Mouse (Mus musculus): ENCODE data around the gene Cspg4. TPM values are rescaled to one million over a fixed set of nuclear protein-coding genes. Genes with fewer than 3 reads are reported as not detected.
"Not testable (repeated sequence)": the region's sequence is repeated elsewhere in the genome, so short reads cannot be mapped to it uniquely, and the experiment has no call there.

Cspg4 gene
- polyA plus RNA-seq, 1 experiment from 2014 or later: 4.1 TPM

GRCm38 (mm10) chr9:56929496-56929895 lies 64.7 kb downstream of the Cspg4 start:
- H3K27me3 ChIP-seq (ENCODE audit: control insufficient read depth, insufficient read depth, low read length): no peaks in the 10 kb centered on the region; the same call in 1 of the 2 replicates
- DNase-seq (no peak), ATAC-seq (ENCODE audit: low FRiP score, low TSS enrichment) (no peak)
- H3K27ac ChIP-seq (replicated peaks; ENCODE audit: low read depth, low read length): no peak overlapping the region
- no peak overlapping the region for H3K9ac ChIP-seq (replicated peaks; ENCODE audit: low read length)
- H3K4me1 ChIP-seq (ENCODE audit: control insufficient read depth, insufficient read depth, low read length): peaks cover 20% of the 10 kb centered on the region
- WGBS: 75% methylated on average over 4 of the region's 4 CpGs
- H3K4me3 ChIP-seq (replicated peaks; ENCODE audit: low read depth, low read length): no peak overlapping the region
- no peaks in the 10 kb centered on the region for H3K9me3 ChIP-seq (ENCODE audit: control insufficient read depth, low read length)
- no peak overlapping the region for H3K4me2 ChIP-seq (ENCODE audit: low read length)
- H3K36me3 ChIP-seq (ENCODE audit: control insufficient read depth, insufficient read depth, low read length): no peaks in the 10 kb centered on the region

- H3K4me2 ChIP-seq (ENCODE audit: low read length): no peak overlapping the region
- no peak overlapping the region for H3K9ac ChIP-seq (replicated peaks; ENCODE audit: low read length)
- no peak overlapping the region for H3K27ac ChIP-seq (replicated peaks; ENCODE audit: low read depth, low read length)
- no peaks in the 10 kb centered on the region for H3K9me3 ChIP-seq (ENCODE audit: control insufficient read depth, low read length)
- no peak for ATAC-seq (ENCODE audit: low FRiP score, low TSS enrichment)
- H3K27me3 ChIP-seq (ENCODE audit: control insufficient read depth, insufficient read depth, low read length): no peaks in the 10 kb centered on the region; the same call in 1 of the 2 replicates
- peaks cover 10% of the 10 kb centered on the region; the same call in 1 of the 2 replicates for H3K4me1 ChIP-seq (ENCODE audit: control insufficient read depth, insufficient read depth, low read length)
- no peaks in the 10 kb centered on the region for H3K36me3 ChIP-seq (ENCODE audit: control insufficient read depth, insufficient read depth, low read length)
- 82% methylated on average over 1 of the region's 1 CpGs for WGBS
- DNase-seq: no peak
- H3K4me3 ChIP-seq (replicated peaks; ENCODE audit: low read depth, low read length): no peak overlapping the region
These were observed 65.7 kb downstream of the Cspg4 start for GRCm38 (mm10) chr9:56930556-56930955.

GRCm38 (mm10) chr9:56936861-56937222 lies 72.0 kb downstream of the Cspg4 start:
- no peak for DNase-seq
- 0 out of 2 replicates have a peak, but pooled peaks have one; percentile 19 for ATAC-seq (ENCODE audit: low FRiP score, low TSS enrichment)
- Histone ChIP-seq H3K27me3 (ENCODE audit: control insufficient read depth, insufficient read depth, low read length) (no peaks in the 10 kb centered on the region), H3K27ac (replicated peaks; ENCODE audit: low read depth, low read length) (no peak overlapping the region), H3K9ac (replicated peaks; ENCODE audit: low read length) (0 out of 2 replicates have a peak overlapping the region, but pooled peaks have one; percentile 14), H3K4me2 (ENCODE audit: low read length) (peak overlapping the region; percentile 84), H3K9me3 (ENCODE audit: control insufficient read depth, low read length) (no peaks in the 10 kb centered on the region), H3K36me3 (ENCODE audit: control insufficient read depth, insufficient read depth, low read length) (no peaks in the 10 kb centered on the region), H3K4me3 (replicated peaks; ENCODE audit: low read depth, low read length) (peak overlapping the region; percentile 78), H3K4me1 (ENCODE audit: control insufficient read depth, insufficient read depth, low read length) (peaks cover 15% of the 10 kb centered on the region)
- 22% methylated on average over 6 of the region's 6 CpGs for WGBS

- Histone ChIP-seq H3K4me2 (ENCODE audit: low read length) (peak within 1 kb of the TSS; percentile 84), H3K4me3 (replicated peaks; ENCODE audit: low read depth, low read length) (peak within 1 kb of the TSS; percentile 78), H3K27ac (replicated peaks; ENCODE audit: low read depth, low read length) (peak within 1 kb of the TSS; percentile 79), H3K27me3 (ENCODE audit: control insufficient read depth, insufficient read depth, low read length) (no peaks in the 10 kb centered on the region), H3K36me3 (ENCODE audit: control insufficient read depth, insufficient read depth, low read length) (no peaks in the 10 kb centered on the region), H3K4me1 (ENCODE audit: control insufficient read depth, insufficient read depth, low read length) (peaks cover 15% of the 10 kb centered on the region), H3K9ac (replicated peaks; ENCODE audit: low read length) (peak within 1 kb of the TSS; percentile 70), H3K9me3 (ENCODE audit: control insufficient read depth, low read length) (no peaks in the 10 kb centered on the region)
- WGBS: under 1% methylated on average over 73 of the region's 73 CpGs
- DNase-seq: peak; percentile 98
- peak; percentile 94 for ATAC-seq (ENCODE audit: low FRiP score, low TSS enrichment)
These were observed 72.7 kb downstream of the Cspg4 start, which contains the start of gene Imp3 for GRCm38 (mm10) chr9:56937223-56938160. Gene Imp3, plus strand, starts transcription at chr9:56937475.

GRCm38 (mm10) chr9:56938374-56938773 lies 73.5 kb downstream of the Cspg4 start:
- H3K4me2 ChIP-seq (ENCODE audit: low read length): peak overlapping the region; percentile 84
- peaks cover 15% of the 10 kb centered on the region for H3K4me1 ChIP-seq (ENCODE audit: control insufficient read depth, insufficient read depth, low read length)
- H3K36me3 ChIP-seq (ENCODE audit: control insufficient read depth, insufficient read depth, low read length): no peaks in the 10 kb centered on the region
- H3K9ac ChIP-seq (replicated peaks; ENCODE audit: low read length): peak overlapping the region; percentile 70
- H3K27me3 ChIP-seq (ENCODE audit: control insufficient read depth, insufficient read depth, low read length): no peaks in the 10 kb centered on the region
- H3K27ac ChIP-seq (replicated peaks; ENCODE audit: low read depth, low read length): no peak overlapping the region; the same call in 1 of the 2 replicates
- no peaks in the 10 kb centered on the region for H3K9me3 ChIP-seq (ENCODE audit: control insufficient read depth, low read length)
- ATAC-seq (ENCODE audit: low FRiP score, low TSS enrichment) (no peak), DNase-seq (peak; percentile 9)
- 6% methylated on average over 7 of the region's 7 CpGs for WGBS
- peak overlapping the region; percentile 78 for H3K4me3 ChIP-seq (replicated peaks; ENCODE audit: low read depth, low read length)

GRCm38 (mm10) chr9:56947481-56947880 lies 82.6 kb downstream of the Cspg4 start:
- not testable (repeated sequence) for H3K4me3 ChIP-seq (replicated peaks; ENCODE audit: low read depth, low read length); H3K27me3 ChIP-seq (ENCODE audit: control insufficient read depth, insufficient read depth, low read length); H3K4me2 ChIP-seq (ENCODE audit: low read length); H3K36me3 ChIP-seq (ENCODE audit: control insufficient read depth, insufficient read depth, low read length); H3K9ac ChIP-seq (replicated peaks; ENCODE audit: low read length); H3K27ac ChIP-seq (replicated peaks; ENCODE audit: low read depth, low read length); ATAC-seq (ENCODE audit: low FRiP score, low TSS enrichment); H3K9me3 ChIP-seq (ENCODE audit: control insufficient read depth, low read length)
- peak; percentile 75 for DNase-seq
- peaks cover 12% of the 10 kb centered on the region; the same call in 1 of the 2 replicates for H3K4me1 ChIP-seq (ENCODE audit: control insufficient read depth, insufficient read depth, low read length)
- WGBS: 28% methylated on average over 3 of the region's 3 CpGs

GRCm38 (mm10) chr9:56948699-56949098 lies 83.9 kb downstream of the Cspg4 start:
- WGBS: 87% methylated on average over 5 of the region's 5 CpGs
- peaks cover 12% of the 10 kb centered on the region; the same call in 1 of the 2 replicates for H3K4me1 ChIP-seq (ENCODE audit: control insufficient read depth, insufficient read depth, low read length)

More at GRCm38 (mm10) chr9:56948699-56949098, 83.9 kb downstream of the Cspg4 start:
- not testable (repeated sequence) for H3K27ac ChIP-seq (replicated peaks; ENCODE audit: low read depth, low read length); H3K9me3 ChIP-seq (ENCODE audit: control insufficient read depth, low read length); H3K27me3 ChIP-seq (ENCODE audit: control insufficient read depth, insufficient read depth, low read length); H3K4me2 ChIP-seq (ENCODE audit: low read length); H3K36me3 ChIP-seq (ENCODE audit: control insufficient read depth, insufficient read depth, low read length); H3K9ac ChIP-seq (replicated peaks; ENCODE audit: low read length); H3K4me3 ChIP-seq (replicated peaks; ENCODE audit: low read depth, low read length); DNase-seq; ATAC-seq (ENCODE audit: low FRiP score, low TSS enrichment)
